Mouse (Mus musculus) olfactory bulb, adult 2 months (tissue): ENCODE data around the gene Spc24. TPM values are rescaled to one million over a fixed set of nuclear protein-coding genes. Genes with fewer than 3 reads are reported as not detected.
"Not testable (repeated sequence)": the region's sequence is repeated elsewhere in the genome, so short reads cannot be mapped to it uniquely, and the experiment has no call there.

Source experiments
- H3K27ac ChIP-seq: fragments of 200-500 bp; 2 replicates; pipeline ENCODE4 v1.5.1; 2012; ENCODE audit warnings: low read depth, low read length; ENCODE audit not compliant: insufficient read depth
- H3K4me1 ChIP-seq: fragments of 200-500 bp; 2 replicates; pipeline ENCODE4 v1.6.1; 2012; ENCODE audit warnings: low read length; ENCODE audit not compliant: control insufficient read depth, insufficient read depth
- H3K4me3 ChIP-seq: fragments of 200-500 bp; 2 replicates; pipeline ENCODE4 v1.5.1; 2012; ENCODE audit warnings: mild to moderate bottlenecking, low read depth, low read length, moderate library complexity; ENCODE audit not compliant: insufficient read depth
- CTCF ChIP-seq: fragments of 200-500 bp; IDR thresholded peaks from 2 replicates; pipeline ENCODE4 v1.5.1; 2012; ENCODE audit warnings: low read depth, mild to moderate bottlenecking, low read length, moderate library complexity; ENCODE audit not compliant: insufficient read depth
- POLR2A ChIP-seq: fragments of 200-500 bp; IDR thresholded peaks from 2 replicates; pipeline ENCODE4 v1.6.1; 2012; ENCODE audit warnings: mild to moderate bottlenecking, low read depth, low read length, moderate library complexity; ENCODE audit not compliant: insufficient read depth
- WGBS: fragments of 180-500 bp; shearing (Covaris S2); methylation state at CpG from one replicate; pipeline ENCODE4 v1.1.7; 2018; 5-methylcytosine and 5-hydroxymethylcytosine counted together
- polyA plus RNA-seq: library from polyadenylated mRNA; stranded (reverse); fragments of >200 nt; gene quantifications from 2 replicates; pipeline ENCODE4 v1.2.4, GENCODE M21; 2012; ENCODE audit warnings: low replicate concordance; ENCODE audit not compliant: missing spikeins, insufficient read depth, insufficient read length

Gene Spc24
- polyA plus RNA-seq, 1 experiment: not detected

- Histone ChIP-seq H3K4me3 (no peak overlapping the region), H3K27ac (no peak overlapping the region), H3K4me1 (peaks cover 10% of the 10 kb centered on the region; the same call in 1 of the 2 replicates)
- 67% methylated on average over 5 of the region's 5 CpGs for WGBS
- TF ChIP-seq CTCF (no peak), POLR2A (no peak)
These were observed 27.6 kb upstream of the Spc24 start for GRCm38 (mm10) chr9:21787654-21788053.

- Histone ChIP-seq H3K4me3 (no peak overlapping the region), H3K27ac (no peak overlapping the region), H3K4me1 (peaks cover 8% of the 10 kb centered on the region; the same call in 1 of the 2 replicates)
- TF ChIP-seq POLR2A: no peak
- TF ChIP-seq CTCF: peak; percentile 61; the same call in 1 of the 2 replicates
- WGBS: 12% methylated on average over 6 of the region's 6 CpGs
These were observed 26.8 kb upstream of the Spc24 start for GRCm38 (mm10) chr9:21786906-21787305.

GRCm38 (mm10) chr9:21786309-21786708 lies 26.2 kb upstream of the Spc24 start:
- not testable (repeated sequence) for H3K27ac ChIP-seq, H3K4me3 ChIP-seq, H3K4me1 ChIP-seq
- WGBS: 77% methylated on average over 2 of the region's 2 CpGs

DNA sequence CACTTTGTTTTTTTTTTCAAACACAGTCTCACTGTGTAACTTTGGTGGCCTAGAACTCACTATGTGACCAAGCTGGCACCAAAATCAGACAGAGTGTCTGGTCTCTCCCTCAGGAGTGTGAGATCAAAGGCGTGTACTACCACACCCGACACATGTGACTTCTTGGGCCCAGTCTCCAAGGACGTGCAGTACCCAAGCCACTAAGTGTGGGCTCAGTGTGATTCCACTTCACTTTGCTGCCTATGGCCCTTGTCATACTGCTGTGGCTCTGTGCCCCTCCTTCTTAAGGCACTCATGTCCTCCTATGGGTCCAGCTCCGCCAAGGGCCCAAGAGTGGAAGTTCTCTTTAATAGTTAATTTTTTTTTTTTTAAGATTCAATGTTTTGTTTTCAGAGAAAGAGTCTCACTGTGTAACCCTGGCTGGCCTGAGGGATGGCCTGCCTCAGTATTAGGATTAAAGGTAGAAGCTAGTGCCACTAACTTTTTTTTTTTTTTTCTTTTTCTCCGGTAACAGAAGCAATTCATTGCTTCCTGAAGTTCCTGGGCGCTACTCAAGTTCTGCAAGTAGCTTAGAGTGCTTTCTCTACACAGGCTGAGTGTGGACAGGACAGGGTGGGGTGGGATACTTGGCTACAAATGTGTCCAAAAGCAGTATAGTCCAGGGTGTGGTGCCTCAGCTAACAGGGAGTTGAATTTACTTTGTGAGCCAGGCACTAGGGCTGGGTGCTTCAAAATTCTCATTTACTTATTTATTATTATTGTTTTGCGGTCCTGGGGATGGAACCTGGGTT lies 24.6 kb upstream of the Spc24 start:
- no peak overlapping the region for H3K27ac ChIP-seq
- whole genome bisulfite sequencing: 86% methylated on average over 7 of the region's 7 CpGs
- H3K4me1 ChIP-seq: peaks cover 7% of the 10 kb centered on the region; the same call in 1 of the 2 replicates
- no peak overlapping the region for H3K4me3 ChIP-seq
- TF ChIP-seq POLR2A (no peak), CTCF (no peak)

DNA sequence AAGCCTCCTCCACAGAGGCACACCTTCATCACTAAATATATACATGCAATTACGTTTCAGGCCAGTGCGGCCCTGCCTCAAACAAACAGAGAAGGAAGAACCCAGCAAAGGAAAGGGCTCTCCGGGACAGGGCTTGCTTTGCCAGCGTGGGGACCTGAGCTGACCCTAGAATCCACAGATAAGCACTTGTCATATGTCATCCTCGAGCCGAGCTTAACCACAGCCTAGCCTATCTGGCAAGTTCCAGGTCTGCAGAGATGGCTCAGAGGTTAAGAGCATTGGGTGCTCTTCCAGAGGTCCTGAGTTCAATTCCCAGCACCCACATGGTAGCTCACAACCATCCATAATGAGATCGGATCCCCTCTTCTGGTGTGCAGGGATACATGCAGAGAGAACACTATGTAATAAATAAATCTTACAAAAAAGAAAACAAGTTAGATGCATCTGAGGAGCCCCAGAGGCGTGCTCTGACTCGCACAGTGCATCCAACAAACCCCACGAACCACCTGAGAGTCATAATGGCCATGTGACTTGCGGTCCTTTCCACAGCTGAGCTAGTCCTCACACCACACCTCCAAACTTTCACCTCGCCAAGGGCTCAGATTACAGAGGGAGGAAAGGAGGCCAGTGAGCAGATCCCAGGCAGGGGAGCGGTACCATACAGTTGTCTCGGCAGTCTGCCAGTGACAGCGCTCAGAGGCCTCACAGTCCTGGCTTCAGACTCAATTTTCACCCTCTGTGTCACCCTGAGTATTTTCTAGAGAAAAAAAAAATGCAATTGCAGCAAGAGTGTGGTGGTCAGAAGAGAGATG lies 21.8 kb upstream of the Spc24 start:
- Histone ChIP-seq H3K4me1 (no peaks in the 10 kb centered on the region), H3K4me3 (no peak overlapping the region), H3K27ac (no peak overlapping the region)
- TF ChIP-seq POLR2A (no peak), CTCF (no peak)
- WGBS: 84% methylated on average over 15 of the region's 15 CpGs

- H3K4me1 ChIP-seq: no peaks in the 10 kb centered on the region
- WGBS: 93% methylated on average over 3 of the region's 3 CpGs
- TF ChIP-seq POLR2A (no peak), CTCF (no peak)
These were observed 17.6 kb upstream of the Spc24 start for GRCm38 (mm10) chr9:21777726-21778125.

GRCm38 (mm10) chr9:21774353-21774752 lies 14.2 kb upstream of the Spc24 start:
- WGBS: 87% methylated on average over 16 of the region's 16 CpGs
- TF ChIP-seq POLR2A (no peak), CTCF (no peak)
- H3K4me1 ChIP-seq: peaks cover 6% of the 10 kb centered on the region
- no peak overlapping the region for H3K4me3 ChIP-seq
- H3K27ac ChIP-seq: no peak overlapping the region

More at GRCm38 (mm10) chr9:21777726-21778125, 17.6 kb upstream of the Spc24 start:
- H3K27ac ChIP-seq: no peak overlapping the region
- no peak overlapping the region for H3K4me3 ChIP-seq

DNA sequence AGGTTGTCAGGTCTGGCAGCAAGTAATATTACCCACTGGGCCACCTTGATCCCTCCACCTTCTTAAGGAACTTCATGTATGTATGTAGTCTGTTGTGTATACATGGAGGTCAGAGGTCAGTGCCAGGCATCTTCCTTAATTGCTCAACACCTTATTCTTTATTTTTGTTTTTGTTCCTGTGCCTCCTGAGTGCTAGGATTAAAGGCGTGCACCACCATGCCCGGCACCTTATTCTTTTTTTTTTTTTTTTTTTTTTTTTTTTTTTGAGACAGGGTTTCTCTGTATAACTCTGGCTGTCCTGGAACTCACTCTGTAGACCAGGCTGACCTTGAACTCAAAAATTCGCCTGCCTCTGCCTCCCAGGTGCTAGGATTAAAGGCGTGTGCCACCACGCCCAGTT lies 13.3 kb upstream of the Spc24 start:
- H3K4me3 ChIP-seq, H3K27ac ChIP-seq: not testable (repeated sequence)
- 90% methylated on average over 5 of the region's 5 CpGs for WGBS
- H3K4me1 ChIP-seq: peaks cover 13% of the 10 kb centered on the region

- Histone ChIP-seq H3K27ac (no peak overlapping the region), H3K4me1 (peaks cover 16% of the 10 kb centered on the region), H3K4me3 (no peak overlapping the region)
- no peak for TF ChIP-seq POLR2A
- WGBS: 77% methylated on average over 26 of the region's 26 CpGs
These were observed 9.6 kb upstream of the Spc24 start for GRCm38 (mm10) chr9:21769558-21770183.
